Mouse (Mus musculus) sigmoid colon, adult 10 weeks (tissue): Measurements from ENCODE around the gene Mrps30. TPM values are rescaled to one million over a fixed set of nuclear protein-coding genes. Genes with fewer than 3 reads are reported as not detected.

Source experiments
- polyA plus RNA-seq: library from polyadenylated mRNA; stranded (reverse); fragments of 350-450 nt; fragmentation: Illumina TruSeq; extraction: RNeasy Lipid Tissue Mini Kit (QIAGEN cat#74804); gene quantifications from one replicate; pipeline ENCODE4 v1.2.3, GENCODE M21; 2014; ENCODE audit warnings: low read depth, low replicate concordance

The Mrps30 gene
- 31.9 TPM for polyA plus RNA-seq

GRCm38 (mm10) chr13:118386511-118387447 lies at the start of gene Mrps30, which contains the start of gene B430218F22Rik:
Gene Mrps30 (minus strand): TSS chr13:118387252.
Gene B430218F22Rik (plus strand): TSS chr13:118386630.

Other genes starting within 250 kb of the Mrps30 start
- not detected for gene B430218F22Rik, start 622 bp downstream of the Mrps30 start, polyA plus RNA-seq